Mouse (Mus musculus): ENCODE measurements around the gene Acot3.
"Not testable (repeated sequence)": the region's sequence is repeated elsewhere in the genome, so short reads cannot be mapped to it uniquely, and the experiment has no call there.

The Acot3 gene

DNA sequence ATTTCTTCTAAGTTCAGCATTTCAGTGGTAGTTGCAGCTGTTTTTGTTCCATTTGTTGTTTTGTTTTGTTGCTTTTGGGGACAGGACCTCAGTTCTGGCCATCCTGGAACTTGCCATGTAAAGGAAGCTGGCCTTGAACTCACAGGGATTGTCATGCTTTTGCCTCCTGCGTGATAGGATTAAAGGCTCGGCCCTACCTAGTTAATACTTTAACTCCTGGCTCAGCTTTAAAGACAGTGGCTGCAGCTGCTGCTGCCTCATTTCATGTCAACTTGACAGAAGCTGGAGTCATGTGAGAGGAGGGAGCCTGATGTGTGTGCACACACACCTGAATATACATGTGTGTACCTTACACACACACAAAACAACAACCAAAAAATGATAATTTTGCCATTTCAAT lies 7.9 kb upstream of the Acot3 start:
- DNase-seq: no peak

DNA sequence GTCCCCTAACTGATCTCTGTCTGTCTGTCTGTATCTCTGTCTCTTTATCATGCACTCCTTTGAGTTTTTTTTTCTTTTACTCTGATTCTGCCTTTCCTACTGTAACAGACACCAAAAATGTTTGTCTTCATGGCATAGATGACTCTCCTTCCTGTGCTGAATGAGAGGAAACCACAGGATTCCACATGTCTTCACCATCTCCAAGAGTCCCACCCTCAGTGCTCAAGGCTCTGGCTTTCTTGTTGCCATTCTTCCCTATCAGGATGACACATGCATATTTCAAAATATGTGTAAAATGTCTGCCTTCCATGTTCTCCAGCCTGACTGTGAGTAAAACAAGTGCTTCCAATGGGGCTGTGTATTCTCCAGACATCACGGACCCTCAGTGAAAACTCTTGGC lies 5.0 kb upstream of the Acot3 start:
- no peak for DNase-seq

DNA sequence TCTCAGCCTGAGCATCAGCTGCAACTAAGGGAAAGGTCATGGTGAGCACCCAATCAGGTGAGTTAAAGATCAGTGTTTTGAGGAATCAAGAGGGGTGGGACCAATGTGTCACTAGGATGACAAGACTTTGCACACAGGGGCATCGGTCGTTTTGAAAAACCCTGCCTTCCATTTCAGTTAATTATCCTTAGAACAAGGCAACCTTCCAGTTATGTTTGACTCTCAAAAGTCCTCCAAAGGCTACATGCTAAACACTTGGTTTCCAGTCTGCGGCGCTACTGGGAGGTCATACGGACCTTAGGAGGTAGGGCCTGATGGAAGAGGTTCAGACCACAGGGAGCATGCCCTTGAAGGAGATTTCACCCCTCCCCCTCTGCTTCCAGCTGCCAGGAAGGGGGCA lies 1.2 kb upstream of the Acot3 start:
- not testable (repeated sequence) for DNase-seq

DNA sequence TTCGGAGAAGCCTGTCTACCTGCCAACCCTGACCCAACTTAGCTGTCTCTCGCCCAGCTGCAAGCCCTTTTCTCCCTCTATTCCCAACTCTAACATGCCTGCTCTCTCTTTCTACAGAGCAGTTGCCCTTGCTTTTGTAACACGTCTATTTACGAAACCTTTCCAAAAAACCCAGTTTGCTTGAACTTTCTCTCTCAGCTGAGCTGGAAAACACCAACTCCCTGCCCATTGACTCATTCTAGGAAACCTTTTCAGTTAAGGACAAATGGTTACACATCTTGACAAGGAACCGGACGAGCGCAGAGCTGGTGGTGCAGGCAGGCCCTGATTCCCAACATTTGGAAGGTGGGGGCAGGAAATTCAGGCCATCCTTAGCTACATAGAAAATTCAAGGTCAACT lies 665 bp downstream of the Acot3 start:
- DNase-seq: no peak

DNA sequence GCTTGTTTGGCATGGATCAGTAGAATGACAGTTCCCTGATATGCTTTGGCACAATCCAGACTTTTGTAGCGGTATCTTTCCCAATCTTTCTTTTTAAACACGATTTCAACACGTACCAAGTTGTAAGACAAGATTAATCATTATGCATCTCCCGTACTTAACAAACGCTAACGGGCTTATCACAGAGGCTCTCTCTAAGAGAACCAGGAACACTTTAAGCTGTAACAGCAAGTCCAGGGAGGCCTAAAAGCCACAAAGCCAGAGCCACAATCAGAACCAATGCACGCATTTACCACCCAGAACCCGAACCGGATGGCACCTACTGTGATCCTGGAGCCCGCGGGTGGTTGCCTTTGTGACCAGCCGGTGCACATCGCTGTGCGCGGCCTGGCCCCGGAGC lies 1.2 kb downstream of the Acot3 start:
- DNase-seq: no peak

DNA sequence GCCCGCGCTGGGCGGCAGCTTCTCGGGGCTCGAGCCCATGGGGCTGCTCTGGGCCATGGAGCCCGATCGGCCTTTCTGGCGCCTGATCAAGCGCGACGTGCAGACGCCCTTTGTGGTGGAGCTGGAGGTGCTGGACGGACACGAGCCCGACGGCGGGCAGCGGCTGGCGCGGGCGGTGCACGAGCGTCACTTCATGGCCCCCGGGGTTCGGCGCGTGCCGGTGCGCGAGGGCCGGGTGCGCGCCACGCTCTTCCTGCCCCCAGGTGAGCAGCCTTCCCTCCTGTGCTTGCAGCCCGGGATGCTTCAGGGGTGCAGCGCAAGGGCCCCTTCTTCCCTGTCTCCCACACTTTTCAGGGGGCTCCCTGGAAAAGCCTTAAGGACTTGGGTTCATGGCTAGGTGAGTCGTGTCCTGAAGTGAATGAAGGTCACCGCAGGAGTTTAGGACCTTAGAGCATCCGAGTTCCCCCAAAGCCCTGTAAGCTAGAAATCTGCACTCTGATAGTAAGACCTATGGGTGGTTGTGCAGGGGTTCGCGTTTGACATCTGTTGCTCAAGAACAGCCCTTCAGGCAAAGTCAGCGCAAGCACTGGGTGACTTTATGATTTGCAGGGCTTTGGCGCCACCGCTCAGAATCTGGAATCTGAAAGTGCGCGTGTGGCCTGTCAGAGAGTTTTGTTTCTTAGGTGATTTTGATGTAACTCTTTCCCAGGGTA lies 1.9 kb downstream of the Acot3 start:
- DNase-seq: no peak

DNA sequence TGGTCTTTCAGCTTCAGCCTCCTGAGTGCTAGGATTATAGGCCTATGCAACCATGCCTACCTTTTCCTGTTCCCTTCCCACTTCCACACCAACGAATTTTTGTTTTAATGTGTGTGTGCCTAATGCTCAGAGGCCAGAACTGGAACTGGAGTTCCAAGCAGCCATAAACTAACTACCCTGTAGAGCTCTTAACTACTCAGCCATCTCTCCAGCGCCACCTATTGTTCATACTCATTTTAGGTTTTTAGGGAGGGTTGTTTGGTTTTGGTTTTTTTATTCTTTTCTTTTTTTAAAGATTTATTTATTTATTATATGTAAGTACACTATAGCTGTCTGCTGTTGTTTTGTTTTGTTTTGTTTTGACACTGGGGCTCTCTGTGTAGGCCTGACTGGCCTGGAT lies 9.0 kb downstream of the Acot3 start:
- DNase-seq: no peak

DNA sequence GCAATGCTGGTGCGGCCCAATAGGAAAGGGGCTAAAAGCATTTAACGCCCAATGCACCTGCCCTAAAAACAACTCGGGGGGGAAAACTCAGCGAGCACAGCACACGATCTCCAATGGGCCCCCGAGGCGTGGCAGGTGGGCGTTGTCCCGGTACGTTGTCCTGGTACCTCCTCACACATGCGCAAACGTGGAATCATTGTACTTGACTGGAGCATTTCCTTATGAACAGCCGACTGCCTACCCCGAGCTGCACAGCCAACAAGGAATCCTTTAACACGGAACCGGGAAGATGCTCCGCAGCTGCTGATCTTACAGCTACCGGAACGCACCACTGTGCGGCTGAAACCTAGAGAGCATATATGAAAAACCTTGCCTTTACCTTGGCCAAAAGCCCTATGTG lies 10.4 kb downstream of the Acot3 start:
- DNase-seq: no peak

DNA sequence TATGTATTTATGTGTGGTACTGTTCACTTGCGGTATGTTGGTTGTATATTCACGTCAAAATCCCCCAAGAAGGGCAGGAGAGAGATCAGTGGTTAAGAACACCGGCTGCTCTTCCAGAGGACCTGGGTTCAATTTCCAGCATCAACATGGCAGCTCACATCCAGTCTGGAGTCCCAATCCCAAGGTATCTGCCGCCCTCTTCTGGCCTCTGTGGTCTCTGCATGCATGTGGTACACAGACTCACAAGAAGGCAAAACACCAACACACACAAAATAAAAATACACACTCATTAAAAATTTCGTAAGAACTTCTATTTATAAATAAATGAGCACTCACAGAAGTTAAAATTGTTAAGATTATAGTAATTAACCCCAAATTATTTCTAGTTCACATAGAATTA lies 11.3 kb downstream of the Acot3 start:
- DNase-seq: peak in 1 of 2 experiments; percentile 22

DNA sequence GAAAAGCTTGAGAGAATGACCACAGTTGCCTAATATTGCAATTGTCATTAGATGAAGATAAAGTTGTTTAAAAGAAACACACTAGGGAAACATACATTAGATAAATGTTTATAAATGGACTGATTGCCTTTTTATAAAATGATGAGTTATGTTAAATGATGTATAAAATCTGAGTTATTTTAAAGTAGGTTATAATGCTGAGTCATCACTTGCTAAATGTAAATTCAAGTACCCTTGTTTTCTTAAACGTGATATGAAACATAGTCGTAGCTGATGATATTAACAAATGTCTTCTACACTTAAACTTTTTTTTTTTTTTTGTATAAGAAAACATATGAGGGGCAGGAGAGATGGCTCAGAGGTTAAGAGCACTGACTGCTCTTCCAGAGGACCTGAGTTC lies 11.9 kb downstream of the Acot3 start:
- DNase-seq: no peak

DNA sequence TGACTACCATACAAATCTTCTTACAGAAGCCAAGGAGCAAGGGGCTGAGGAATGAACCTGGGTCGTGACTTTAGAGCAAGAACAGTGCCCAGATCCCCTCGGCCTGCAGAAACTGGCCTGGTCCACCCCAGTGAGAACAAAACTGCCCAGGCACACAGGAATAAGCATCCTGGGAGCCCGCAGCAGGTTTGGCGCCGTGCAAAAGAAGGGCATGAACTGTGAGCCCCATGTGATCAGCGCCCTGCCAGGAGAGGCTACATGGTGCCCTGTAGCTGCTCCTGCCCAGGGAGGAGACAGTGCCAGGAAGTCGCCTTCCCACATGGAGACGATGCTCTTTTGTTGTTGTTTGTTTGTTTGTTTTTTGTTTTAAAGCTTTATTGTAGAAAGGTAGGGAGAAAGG lies 12.7 kb downstream of the Acot3 start:
- DNase-seq: no peak

DNA sequence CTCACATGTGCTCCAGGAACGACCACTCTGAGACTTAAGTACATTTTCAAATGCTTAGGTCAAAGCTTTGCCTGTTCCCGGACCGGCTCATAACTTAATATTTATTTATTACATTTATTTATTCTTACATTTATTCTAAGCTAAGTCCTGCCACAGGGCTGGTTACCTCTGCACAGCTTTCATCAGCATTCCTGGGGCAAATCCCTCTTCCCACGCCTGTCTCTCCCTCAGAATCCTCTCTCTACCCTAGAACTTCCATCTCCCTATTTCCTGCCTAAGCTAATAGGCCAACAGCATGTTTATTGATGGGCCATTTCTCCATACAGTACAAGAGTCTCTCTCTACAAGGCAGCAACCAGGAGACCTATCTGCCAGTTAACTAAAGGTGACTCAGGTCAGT lies 15.8 kb downstream of the Acot3 start:
- no peak for DNase-seq

DNA sequence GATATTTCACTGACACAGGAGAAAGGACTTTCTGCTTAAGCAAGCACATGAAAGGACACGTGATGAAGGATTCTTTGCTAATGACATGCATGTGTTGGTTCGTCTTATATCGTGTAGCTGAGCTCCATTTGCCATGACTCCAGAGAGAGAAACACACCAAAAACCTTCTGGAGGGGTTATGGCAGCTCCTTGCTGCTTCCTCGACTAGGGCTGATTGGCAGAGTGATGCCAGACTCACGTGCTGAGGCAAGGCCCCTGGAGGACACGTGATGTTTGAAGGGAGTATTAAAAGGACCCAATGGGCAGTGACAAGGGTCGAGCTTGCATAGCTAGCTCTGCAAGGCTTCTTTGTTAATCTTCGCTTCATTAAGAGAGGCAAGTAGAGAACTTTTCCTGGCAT lies 16.4 kb downstream of the Acot3 start:
- DNase-seq: no peak

DNA sequence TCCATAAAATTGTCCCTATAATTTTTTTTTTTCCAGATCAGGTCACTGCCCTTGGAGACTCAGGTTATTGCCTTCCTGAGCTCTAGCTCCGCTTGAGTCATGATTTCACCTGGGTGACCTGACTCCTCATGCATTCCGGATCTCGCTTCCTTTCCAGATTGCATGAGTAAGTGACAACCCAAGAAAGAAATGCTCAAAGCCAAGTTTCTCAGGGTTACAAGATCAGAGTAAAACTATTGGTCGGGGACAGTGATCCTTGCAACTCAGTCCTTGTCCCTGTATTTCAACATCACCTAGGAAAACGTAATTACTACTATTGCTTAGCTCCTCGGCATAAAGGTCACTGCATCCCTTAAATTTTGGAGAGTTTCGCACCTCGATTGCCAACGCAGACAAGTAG lies 17.0 kb downstream of the Acot3 start, which contains the start of gene Acot5:
Acot5 (plus strand) TSS at position 340 of the 400 bp plus-strand sequence.
- DNase-seq: no peak

DNA sequence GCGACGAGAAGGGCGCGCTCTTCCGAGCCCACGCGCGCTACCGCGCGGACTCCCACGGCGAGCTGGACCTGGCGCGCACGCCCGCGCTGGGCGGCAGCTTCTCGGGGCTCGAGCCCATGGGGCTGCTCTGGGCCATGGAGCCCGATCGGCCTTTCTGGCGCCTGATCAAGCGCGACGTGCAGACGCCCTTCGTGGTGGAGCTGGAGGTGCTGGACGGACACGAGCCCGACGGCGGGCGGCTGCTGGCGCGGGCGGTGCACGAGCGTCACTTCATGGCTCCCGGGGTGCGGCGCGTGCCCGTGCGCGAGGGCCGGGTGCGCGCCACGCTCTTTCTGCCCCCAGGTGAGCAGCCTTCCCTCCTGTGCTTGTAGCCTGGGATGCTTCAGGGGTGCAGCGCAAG lies 17.6 kb downstream of the Acot3 start:
- DNase-seq: peak; percentile 20 to 36

DNA sequence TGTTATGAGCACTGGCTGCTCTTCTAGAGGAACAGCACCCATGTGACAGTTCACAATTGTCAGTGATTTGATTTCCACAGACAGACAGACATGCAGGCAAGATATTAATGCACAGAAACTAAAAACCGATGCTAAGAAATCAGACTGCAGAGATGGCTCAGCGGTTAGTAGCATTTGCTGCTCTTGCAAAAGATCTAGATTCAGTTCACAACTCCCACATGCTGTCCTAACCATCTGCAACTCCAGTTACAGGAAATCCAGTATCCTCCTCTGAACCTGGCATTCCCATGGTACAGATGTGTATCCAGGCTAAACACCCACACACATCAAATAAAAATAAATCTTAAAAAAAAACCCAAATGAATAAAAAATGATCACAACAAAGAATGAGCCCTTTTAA lies 19.8 kb downstream of the Acot3 start:
- DNase-seq: no peak

DNA sequence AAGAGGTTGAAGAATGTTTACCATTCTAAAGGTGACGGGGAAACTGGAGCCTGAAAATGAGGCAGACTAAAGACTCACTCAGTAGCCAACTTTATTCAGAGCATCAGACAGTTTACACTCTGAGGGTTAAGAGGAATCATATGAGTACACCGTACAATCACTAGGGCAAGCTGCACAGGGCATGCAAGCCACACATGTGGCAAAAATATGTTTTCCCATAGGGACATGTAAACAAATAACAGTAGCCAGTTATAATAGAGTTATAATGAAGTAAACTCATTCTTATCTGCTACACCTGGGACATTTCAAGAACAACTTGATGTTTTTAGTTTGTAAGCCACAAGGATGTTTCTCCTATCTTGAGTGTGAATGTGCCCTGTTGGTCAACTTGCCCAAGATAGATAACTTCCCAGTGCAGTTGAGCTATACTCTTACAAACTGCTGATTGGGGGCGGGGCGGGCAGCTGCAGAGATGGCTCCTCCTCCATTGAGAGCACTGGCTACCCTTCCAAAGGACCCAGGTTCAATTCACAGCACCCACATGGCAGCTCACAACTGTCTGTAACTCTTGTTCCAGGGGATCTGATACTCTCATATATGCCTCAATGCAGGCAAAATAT lies 25.5 kb downstream of the Acot3 start:
- DNase-seq: no peak

DNA sequence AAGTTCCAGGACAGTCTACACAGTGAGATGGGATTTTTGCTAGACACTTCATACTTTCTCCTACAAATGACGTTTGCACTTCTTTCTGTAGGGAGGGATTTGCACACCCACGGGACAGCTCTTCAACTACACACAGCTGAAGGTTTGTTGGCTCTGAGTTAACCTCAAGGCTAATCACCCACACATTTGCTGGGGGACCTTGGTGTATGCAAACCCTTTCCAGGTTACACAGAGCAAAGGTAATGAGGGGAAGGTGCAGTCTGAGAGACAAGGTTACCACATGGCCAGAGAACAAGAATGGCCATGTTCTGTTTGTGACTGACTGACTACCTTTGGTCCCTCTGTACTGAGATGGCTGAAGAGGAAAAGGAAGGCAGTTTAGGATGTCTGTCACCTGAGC lies 31.9 kb downstream of the Acot3 start:
- no peak for DNase-seq

DNA sequence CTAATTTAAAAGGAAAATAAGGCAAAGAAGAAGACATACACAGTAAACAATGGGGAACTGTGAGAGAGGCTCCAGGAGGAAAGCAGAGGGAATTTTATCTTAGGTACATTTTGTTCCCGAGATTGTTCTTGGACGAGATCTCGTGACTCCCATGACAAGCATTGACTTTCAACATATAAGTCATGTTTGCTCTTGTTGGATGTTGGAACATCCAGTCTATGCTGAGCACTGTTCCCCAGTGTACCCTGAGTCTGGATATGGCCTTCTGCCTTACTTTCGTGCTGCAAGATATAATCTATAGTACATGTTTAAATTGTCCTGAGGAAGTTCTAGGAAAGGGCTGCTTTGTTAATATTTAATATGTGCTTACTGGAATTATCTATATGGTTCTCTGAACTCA lies 32.6 kb downstream of the Acot3 start:
- DNase-seq: no peak

DNA sequence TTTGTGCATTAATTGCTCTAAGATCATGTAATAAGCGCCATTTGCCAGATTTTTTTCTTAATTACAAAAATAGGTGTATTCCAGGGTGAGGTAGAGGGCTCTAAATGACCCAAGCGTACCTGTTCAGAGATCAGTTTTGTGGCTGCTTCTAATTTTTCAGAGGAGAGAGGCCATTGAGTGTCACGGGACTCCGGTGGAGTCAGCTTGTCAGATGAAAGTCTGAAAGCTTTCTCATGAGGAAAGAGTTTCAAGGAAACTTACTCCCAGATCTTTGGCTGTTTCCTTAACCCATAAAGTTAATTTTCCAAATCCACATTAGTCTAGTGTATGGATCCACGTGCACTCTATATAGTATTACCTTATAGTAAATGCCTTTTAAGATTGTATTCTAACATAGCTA lies 42.7 kb downstream of the Acot3 start:
- not testable (repeated sequence) for DNase-seq

DNA sequence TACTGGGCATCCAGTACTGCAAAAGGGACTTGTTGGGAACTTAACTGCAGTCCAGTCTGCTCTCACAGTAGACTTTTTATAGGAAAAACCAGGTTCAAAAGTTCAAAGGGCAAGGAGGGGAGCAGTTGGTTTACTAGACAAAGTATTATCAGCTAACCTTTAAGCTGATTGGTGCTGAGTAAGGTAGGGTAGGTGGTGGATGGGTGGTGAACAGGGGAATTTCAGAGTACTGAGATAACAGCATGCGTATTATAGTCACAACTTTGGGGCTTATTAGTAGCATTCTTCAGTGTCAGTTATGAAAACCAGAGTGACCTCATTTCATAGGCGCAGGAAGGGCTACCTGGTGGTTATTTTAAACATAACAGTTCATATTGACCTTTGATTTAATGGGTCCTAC lies 47.7 kb downstream of the Acot3 start:
- DNase-seq: no peak

DNA sequence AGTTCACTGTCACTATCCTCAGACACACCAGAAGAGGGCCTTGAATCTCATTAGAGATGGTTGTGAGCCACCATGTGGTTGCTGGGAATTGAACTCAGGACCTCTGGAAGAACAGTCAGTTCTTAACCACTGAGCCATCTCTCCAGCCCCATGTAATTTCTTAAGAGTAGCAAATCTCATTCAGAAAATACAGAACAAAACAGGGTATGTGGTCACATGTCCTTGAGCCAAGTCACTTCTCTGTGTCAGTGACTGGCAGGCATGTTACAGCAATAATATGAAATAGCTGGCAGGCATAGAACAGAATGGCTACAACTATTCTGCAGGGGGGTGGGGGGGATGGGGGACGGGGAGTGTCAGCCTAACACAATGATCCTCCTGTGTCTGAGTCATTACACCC lies 48.1 kb downstream of the Acot3 start:
- no peak for DNase-seq

DNA sequence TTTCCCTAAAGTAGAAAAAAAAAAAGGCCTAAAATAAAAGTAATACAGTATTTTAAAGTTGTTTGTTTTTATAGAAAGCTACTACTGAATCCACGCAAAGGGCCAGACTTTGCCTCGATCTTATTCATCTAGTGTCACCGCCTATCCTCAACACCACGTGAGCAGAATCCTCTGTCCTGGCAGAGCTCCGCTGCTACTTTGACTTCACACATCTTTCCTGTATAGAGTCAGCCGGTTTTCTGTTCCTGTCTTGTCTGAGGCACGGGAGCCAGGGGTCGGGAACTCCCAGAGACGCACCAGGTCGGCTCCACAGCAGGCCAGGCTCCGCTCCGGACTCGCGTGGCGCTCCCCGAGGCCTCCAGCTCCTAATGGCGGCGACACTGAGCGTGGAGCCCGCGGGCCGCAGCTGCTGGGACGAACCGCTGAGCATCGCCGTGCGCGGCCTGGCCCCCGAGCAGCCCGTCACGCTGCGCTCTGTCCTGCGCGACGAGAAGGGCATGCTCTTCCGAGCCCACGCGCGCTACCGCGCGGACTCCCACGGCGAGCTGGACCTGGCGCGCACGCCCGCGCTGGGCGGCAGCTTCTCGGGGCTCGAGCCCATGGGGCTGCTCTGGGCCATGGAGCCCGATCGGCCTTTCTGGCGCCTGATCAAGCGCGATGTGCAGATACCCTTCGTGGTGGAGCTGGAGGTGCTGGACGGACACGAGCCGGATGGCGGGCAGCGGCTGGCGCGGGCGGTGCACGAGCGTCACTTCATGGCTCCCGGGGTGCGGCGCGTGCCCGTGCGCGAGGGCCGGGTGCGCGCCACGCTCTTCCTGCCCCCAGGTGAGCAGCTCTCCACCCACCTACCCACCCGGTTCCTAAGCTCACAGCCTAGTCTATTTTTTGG lies 48.9 kb downstream of the Acot3 start, which contains the start of gene Acot6:
Acot6 (plus strand) TSS at position 51 of the 889 bp plus-strand sequence.
- peak; percentile 29 to 41 for DNase-seq

DNA sequence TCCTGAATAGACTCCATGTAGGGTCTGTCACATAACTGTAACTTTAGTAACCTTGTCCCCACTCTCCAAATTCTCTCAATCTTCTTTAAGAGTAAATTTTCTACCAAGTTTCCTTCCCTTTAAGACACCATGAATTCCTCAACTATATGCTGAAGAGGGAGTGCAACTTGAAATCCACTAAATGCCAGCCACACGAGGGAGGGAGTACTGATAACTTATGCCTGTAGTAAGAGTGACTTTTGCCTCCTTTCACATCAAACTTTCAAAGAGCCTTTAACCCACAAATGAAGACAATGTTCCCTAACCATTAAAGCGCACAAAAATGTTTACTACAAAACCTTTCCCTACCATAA lies 49.5 kb downstream of the Acot3 start:
- no peak for DNase-seq

Data from thymus, postnatal 36 days (tissue).